Mouse (Mus musculus) heart, postnatal 0 days (tissue): ENCODE measurements around the gene Aatf.

ENCODE experiments used
- CTCF ChIP-seq: IDR thresholded peaks from 2 replicates; pipeline ENCODE4 v1.5.1; 2016; ENCODE audit warnings: antibody characterized with exemption, control low read depth, low read depth
- EP300 ChIP-seq: IDR thresholded peaks from 2 replicates; pipeline ENCODE4 v1.6.1; 2016; ENCODE audit warnings: antibody characterized with exemption, low read depth

DNA sequence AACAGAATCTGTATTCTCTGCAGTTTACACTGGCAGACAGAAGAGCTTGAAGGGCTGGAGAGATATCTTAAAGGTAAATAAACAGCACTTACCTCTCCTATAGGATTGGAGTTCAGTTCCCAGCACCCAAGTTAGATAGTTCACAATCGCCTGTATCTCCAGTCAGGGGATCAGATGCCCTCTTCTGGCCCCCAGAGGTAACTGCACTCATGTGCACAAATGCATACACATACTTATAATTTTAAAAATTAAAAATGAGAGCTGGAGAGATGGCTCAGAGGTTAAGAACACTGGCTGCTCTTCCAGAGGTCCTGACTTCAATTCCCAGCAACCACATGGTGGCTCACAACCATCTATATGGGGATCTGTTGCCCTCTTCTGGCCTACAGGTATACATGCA lies 9.0 kb downstream of the Aatf start:
- TF ChIP-seq CTCF (no peak), EP300 (no peak)
